Mouse (Mus musculus) layer of hippocampus, adult 9-11 months (tissue): ENCODE results near the gene Cep112.

Experiments
- DNase-seq: peaks from one replicate; pipeline ENCODE4 v3.0.0; 2022

Cep112 gene

GRCm38 (mm10) chr11:108606836-108607235 is 181.8 kb downstream of the Cep112 start:
- no peak for DNase-seq

- no peak for DNase-seq
These were observed 195.8 kb downstream of the Cep112 start for GRCm38 (mm10) chr11:108620628-108621433.

GRCm38 (mm10) chr11:108621434-108621901 is 196.5 kb downstream of the Cep112 start:
- no peak for DNase-seq

DNA sequence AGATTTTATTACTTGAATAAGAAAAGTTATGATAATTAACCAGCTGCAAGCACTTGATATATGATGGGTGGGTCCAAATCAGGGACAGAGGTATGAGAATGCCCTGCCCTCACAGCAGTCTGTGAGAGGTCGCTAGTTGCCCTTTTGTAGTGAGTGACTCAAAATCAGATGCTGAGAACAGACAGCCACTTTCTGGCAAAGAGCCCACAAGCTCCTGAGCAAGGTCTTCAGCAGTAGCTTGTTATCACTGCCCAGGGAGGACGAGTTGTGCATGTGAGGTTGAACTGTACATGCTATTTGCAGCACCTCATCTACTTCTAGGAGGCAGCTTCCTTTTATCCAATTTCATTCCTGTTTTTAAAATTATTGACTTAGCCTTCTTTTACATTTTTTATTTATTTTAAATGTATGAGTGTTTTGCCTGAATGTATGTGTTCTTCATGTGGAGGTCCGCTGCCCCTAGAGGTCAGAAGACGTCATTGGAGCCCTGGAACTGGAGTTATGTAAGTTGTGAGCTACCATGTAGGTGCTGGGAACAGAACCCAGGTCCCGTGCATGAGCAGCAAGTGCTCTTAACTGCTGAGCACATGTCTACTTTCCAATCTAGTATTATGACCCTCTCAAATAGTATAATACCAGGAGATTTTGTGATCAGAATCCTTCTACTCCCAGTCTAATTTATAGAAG is 200.7 kb downstream of the Cep112 start:
- no peak for DNase-seq

DNA sequence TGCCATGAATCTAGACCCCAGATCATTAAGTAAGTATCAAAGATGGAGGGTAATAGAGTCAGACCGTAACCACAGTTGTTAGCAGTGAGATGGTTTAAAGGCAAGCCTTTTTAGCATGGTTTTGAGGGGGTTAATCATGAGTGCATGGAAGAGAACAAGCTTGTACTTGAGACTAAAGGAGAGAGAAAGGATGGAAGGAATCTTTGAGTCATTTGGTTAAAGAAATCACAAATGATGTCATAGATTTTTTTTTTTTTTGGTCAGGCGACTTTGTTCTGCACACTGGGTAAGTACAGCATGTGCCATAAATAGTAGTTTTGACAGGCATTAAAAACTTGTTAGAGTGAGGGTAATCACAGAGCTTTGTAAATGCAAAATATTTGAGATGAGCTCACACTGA is 212.8 kb downstream of the Cep112 start:
- no peak for DNase-seq

- DNase-seq: no peak
These were observed 230.6 kb downstream of the Cep112 start for GRCm38 (mm10) chr11:108655574-108655973.

DNA sequence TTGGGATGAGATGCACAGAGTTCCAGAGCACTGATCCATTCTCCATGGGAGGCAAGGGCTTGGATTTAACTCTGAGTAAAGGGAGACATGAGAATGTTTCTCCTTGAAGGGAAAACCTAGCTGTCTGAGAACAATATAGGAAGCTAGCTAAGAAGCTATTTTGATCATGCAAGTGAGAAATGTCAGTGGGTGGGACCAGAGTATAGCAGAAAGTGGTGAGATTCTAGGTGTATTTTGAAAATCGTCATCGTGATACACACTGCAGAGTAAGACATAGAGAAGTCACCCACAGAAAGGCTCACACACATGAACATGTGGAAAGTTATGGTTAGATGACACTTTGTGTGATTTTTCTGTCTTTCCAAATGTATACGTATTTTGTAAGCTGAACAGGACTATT is 257.0 kb downstream of the Cep112 start:
- DNase-seq: no peak

- no peak for DNase-seq
These were observed 271.6 kb downstream of the Cep112 start for GRCm38 (mm10) chr11:108696563-108696962.

DNA sequence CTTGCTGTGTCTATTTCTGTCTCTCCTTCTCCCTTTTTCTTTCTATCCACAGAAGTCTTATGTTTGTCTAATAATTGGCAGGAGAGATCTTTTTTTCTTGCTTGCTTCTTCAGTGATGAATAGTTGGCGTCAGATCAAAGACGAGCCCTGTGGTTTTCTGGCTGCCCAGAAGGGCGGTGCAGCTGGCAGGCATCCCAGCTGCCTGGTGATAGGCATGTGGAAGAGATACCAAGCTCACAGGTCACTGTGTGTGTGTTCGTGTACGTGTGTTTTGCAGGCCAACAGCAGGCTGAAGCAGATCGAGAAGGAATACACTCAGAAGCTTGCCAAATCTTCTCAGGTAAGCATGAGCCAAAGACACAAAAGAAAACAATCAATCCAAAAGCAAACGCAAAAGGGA is 327.3 kb downstream of the Cep112 start:
- peak; percentile 6 for DNase-seq

- no peak for DNase-seq
These were observed 327.8 kb downstream of the Cep112 start for GRCm38 (mm10) chr11:108752765-108753164.

DNA sequence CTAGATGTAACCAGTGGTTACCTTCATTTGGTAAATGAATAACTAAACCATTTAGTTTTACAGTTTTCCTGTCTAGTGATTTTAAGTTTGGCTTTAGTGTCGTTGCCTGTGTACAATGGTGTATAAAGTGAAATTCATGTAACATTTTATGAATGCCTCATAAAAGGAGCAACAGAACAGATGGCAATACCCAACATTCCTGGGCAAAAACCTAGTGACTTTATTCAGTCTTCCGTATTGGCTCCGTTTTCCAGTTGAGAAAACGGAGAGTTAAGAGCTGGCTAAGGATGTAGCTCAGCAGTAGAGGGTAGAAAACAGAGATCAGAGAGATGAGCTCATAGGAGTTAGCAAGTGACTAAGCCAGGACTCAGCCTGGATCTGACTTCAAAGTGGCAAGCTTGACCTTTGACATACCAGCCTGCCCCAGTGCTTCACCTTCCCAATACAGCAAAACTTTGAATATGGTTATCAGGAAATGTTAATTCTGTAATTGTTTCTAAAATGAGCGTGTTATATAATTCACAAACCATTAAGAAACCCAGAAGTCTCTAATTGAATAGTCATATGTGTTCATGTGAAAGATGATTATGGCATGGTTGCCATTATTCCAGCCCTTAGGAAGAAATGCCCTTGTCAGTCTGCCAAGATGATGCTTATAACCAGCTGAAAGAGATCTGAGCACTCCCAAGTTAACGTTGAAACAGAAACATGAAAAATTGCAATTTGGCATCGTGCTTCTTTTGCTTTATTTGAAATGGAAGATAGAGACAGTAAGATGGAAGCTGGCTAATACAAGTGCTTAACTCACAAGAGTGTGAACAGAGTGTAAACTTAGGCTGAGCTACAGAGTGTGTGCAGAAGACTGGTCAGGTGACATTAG is 328.6 kb downstream of the Cep112 start:
- no peak for DNase-seq

GRCm38 (mm10) chr11:108757211-108757610 is 332.2 kb downstream of the Cep112 start:
- DNase-seq: no peak

DNA sequence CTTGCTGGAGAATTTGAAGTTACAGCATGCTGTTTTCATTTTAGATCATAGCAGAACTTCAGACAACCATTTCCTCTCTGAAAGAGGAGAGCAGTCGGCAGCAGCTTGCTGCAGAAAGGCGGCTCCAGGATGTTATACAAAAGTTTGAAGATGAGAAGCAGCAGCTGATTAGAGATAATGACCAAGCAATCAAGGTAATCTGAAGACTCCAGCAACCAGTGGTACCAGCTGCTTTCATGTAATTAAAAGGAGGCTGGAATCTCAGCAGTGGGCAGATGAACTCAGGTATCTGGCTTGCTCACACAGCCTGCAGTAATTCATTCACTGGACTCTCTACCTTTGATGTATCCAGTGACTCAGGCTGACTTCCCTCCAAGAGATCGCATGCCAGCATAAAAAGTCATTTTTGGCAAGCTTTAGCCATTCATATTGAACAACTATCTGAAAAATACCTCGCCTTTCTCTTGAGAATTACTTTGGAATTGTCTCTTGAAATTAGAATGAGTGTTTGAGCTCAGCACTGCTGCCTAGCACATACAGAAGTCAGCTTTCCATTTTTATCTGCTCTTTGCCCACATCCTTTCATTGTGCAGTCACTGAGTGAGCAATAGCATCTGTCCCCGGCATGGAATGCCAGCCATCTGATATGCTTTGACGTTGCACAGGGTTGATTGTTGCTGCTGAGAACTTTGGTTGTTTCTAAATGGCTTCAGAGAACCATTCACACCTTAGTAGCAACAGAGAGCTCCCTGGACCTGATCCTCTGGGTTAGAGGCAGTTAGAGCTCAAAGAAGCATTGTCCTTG is 332.8 kb downstream of the Cep112 start:
- peak; percentile 68 for DNase-seq

DNA sequence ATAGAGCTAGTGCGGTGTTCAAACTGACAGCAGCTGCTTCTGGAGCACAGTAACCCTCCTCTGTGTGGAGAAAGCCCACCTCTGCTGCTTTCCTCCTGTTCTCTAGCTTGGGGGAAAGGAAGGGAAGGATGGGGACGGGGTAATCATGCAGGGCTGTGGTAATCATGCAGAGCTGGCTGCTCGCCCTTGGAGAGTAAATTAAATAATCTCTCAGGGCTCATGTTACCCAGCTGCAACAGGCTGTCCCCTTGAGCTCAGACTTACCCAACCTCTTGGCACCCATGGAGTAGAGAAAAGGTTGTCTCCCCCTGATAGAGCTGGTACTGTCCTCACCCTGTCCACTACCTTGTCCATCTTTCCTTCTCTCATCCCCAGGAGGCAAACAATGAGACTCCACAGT is 345.1 kb downstream of the Cep112 start:
- no peak for DNase-seq

- DNase-seq: no peak
These were observed 349.2 kb downstream of the Cep112 start for GRCm38 (mm10) chr11:108774019-108774670.

- DNase-seq: no peak
These were observed 352.2 kb downstream of the Cep112 start for GRCm38 (mm10) chr11:108777158-108777557.

GRCm38 (mm10) chr11:108780271-108781250 is 355.6 kb downstream of the Cep112 start:
- DNase-seq: no peak

GRCm38 (mm10) chr11:108798398-108798797 is 373.4 kb downstream of the Cep112 start:
- no peak for DNase-seq

DNA sequence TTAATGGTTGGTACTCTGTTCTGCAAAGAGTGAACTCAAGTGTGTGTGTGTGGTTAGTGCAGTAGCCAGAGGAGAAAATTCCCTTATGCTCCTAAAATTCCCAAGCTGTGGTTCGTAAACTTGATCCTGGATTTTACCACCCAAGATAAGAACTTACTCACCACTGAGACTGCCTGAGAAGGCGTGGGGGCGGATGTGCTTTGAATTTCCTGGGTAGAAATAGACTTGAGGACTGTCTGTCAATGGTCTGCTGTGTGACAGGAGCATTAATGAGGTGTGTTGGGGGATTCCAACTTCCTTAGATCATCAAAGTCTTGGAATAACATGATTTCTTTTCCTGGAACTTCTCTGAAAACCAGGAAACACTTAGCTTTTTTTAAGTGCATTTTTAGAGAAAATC is 374.7 kb downstream of the Cep112 start:
- no peak for DNase-seq

GRCm38 (mm10) chr11:108804030-108804429 is 379.0 kb downstream of the Cep112 start:
- no peak for DNase-seq

GRCm38 (mm10) chr11:108805947-108806346 is 381.0 kb downstream of the Cep112 start:
- no peak for DNase-seq
